Mouse (Mus musculus): ENCODE measurements around the gene Abr.

DNA sequence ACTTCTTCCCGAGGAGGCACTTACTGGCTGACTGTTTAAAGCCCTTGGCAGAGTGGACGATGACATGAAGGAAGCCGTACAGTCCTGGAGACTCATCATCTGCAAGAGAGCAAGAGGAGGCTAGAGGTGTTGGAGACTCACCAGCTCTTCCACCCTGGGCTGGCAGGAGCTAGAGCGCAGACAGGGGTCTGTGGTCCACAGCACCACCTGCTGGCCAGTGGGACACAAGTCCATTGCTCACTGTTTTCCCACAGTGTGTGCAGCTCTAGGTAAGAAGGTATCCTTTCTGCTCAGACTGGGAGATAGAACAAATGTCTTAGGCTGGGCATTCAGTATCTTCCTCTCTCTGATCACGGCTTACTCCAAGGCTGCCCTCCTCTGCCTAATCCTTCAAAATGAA is 167.6 kb downstream of the Abr start:
- TF ChIP-seq GATA1 (IDR thresholded peaks at IDR 0.05; ENCODE audit: borderline replicate concordance, low read length) (no peak), FLI1 (IDR thresholded peaks at IDR 0.05; ENCODE audit: low read length) (no peak)

All from megakaryocyte, embryonic 14.5 days (primary cell).